Mouse (Mus musculus) layer of hippocampus, postnatal 25 days (tissue): Measurements from ENCODE around the gene Pak1. TPM values are rescaled to one million over a fixed set of nuclear protein-coding genes. Genes with fewer than 3 reads are reported as not detected.

Experiments used
- DNase-seq, 2 experiments: peaks; one replicate each; pipeline ENCODE4 v3.0.0; 2022; ENCODE audit warnings: mixed read lengths in 2 of 2, low spot score in 1 of 2; ENCODE audit errors: extremely low spot score in 1 of 2
- total RNA-seq, 2 experiments: library from RNA; stranded (reverse); gene quantifications; 2 replicates each; pipeline ENCODE4 v1.2.3; 2021

The Pak1 gene
- total RNA-seq, 2 experiments from 2014 or later: 213 to 237 TPM

- no peak for DNase-seq
Observed at GRCm38 (mm10) chr7:97775923-97776322, 12.4 kb upstream of the Pak1 start.

- DNase-seq: no peak
Observed at GRCm38 (mm10) chr7:97777191-97777590, 11.2 kb upstream of the Pak1 start.

GRCm38 (mm10) chr7:97780222-97780621, 8.1 kb upstream of the Pak1 start:
- no peak for DNase-seq

GRCm38 (mm10) chr7:97780815-97781214, 7.5 kb upstream of the Pak1 start:
- no peak for DNase-seq

- DNase-seq: no peak
Observed at GRCm38 (mm10) chr7:97781496-97781895, 6.8 kb upstream of the Pak1 start.

- DNase-seq: no peak
Observed at GRCm38 (mm10) chr7:97783523-97783922, 4.8 kb upstream of the Pak1 start.

- peak in 1 of 2 experiments; percentile 22 for DNase-seq
Observed at GRCm38 (mm10) chr7:97788669-97789483, 535 bp downstream of the Pak1 start.

- DNase-seq: no peak
Observed at GRCm38 (mm10) chr7:97790272-97790671, 1.9 kb downstream of the Pak1 start.

GRCm38 (mm10) chr7:97792324-97792723, 4.0 kb downstream of the Pak1 start:
- no peak for DNase-seq

- no peak for DNase-seq
Observed at GRCm38 (mm10) chr7:97803116-97803515, 14.8 kb downstream of the Pak1 start.

- DNase-seq: no peak
Observed at GRCm38 (mm10) chr7:97804245-97805066, 16.1 kb downstream of the Pak1 start.

- DNase-seq: no peak
Observed at GRCm38 (mm10) chr7:97805067-97805365, 16.7 kb downstream of the Pak1 start.

GRCm38 (mm10) chr7:97809307-97809706, 21.0 kb downstream of the Pak1 start:
- no peak for DNase-seq

GRCm38 (mm10) chr7:97821875-97822274, 33.5 kb downstream of the Pak1 start:
- no peak for DNase-seq

- DNase-seq: no peak
Observed at GRCm38 (mm10) chr7:97829091-97829490, 40.8 kb downstream of the Pak1 start.

GRCm38 (mm10) chr7:97830739-97831138, 42.4 kb downstream of the Pak1 start:
- DNase-seq: no peak

- no peak for DNase-seq
Observed at GRCm38 (mm10) chr7:97832987-97833386, 44.6 kb downstream of the Pak1 start.

- DNase-seq: no peak
Observed at GRCm38 (mm10) chr7:97838574-97838973, 50.2 kb downstream of the Pak1 start.

- no peak for DNase-seq
Observed at GRCm38 (mm10) chr7:97841311-97841710, 53.0 kb downstream of the Pak1 start.

GRCm38 (mm10) chr7:97842332-97842731, 54.0 kb downstream of the Pak1 start:
- DNase-seq: no peak

GRCm38 (mm10) chr7:97842806-97843570, 54.6 kb downstream of the Pak1 start:
- peak; percentile 75 for DNase-seq
